9 mouse cellular contexts compared by ENCODE assay signal in the genomic region with DNA sequence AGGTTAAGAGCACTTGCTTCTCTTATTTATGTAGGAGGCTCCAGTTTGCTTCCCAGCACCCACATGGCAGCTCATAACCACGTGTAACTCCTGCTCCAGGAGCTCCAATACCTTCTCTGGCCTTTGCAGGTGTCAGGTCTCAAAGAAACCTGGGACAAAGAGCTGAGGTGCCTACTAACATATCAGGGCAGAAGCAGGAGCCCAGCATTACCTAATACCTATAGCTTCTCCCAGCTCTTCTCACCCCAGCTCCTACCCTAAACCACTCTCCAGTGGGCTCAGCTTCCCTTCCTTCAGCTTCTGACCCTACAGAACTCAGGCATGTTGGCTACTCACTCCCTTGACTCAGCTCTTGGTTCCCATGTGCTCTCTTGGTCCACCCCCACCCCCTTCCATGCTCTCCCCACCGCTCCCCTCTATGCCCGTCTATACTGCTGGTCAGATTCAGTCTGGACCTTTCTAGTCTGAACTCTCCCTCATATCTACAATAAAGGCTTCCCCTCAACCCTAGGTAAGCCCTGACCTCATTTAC. TPM values are rescaled to one million over a fixed set of nuclear protein-coding genes. Genes with fewer than 3 reads are reported as not detected.
A peak's percentile ranks its signal among the peaks of the same experiment; 100 is the strongest.
DNase-seq lines count a peak whose midpoint lies in the region; ATAC-seq and TF ChIP-seq lines count a peak whose summit lies in the region.
"Had no signal": no experiment of that assay in that cellular context is flagged by ENCODE, and none has a peak within 500 bp of the region (broad histone marks: within the 10 kb centered on the region; RNA-seq: fewer than 3 reads in every experiment).

No protein-coding gene starts in this region.

- 87% methylated on average over 3 of the region's 3 CpGs for WGBS in heart, embryonic 15.5 days
- WGBS in hindbrain, embryonic 15.5 days: 87% methylated on average over 3 of the region's 3 CpGs
- WGBS in midbrain, embryonic 12.5 days: 85% methylated on average over 3 of the region's 3 CpGs

- H3K27me3 ChIP-seq in heart, embryonic 15.5 days: no peaks in the 10 kb centered on the region
- no peaks in the 10 kb centered on the region for H3K27me3 ChIP-seq in hindbrain, embryonic 15.5 days
- H3K27me3 ChIP-seq in midbrain, embryonic 12.5 days: no peaks in the 10 kb centered on the region

- H3K36me3 ChIP-seq in heart, embryonic 15.5 days: peaks cover 21% of the 10 kb centered on the region
- H3K36me3 ChIP-seq in hindbrain, embryonic 15.5 days: peaks cover 20% of the 10 kb centered on the region
- H3K36me3 ChIP-seq in midbrain, embryonic 12.5 days: peaks cover 26% of the 10 kb centered on the region

- peak overlapping the region; percentile 62; the same call in 1 of the 2 replicates for H3K4me3 ChIP-seq in heart, embryonic 15.5 days
- peak overlapping the region; percentile 69 for H3K4me3 ChIP-seq in bone marrow macrophage, adult 2 months (ENCODE audit: insufficient read depth, low read length)
- H3K4me3 ChIP-seq in hindbrain, embryonic 15.5 days: peak overlapping the region; percentile 58
- peak overlapping the region; percentile 67 for H3K4me3 ChIP-seq in midbrain, embryonic 12.5 days

- H3K27ac ChIP-seq in heart, embryonic 15.5 days: no peak overlapping the region
- H3K27ac ChIP-seq in bone marrow macrophage, adult 2 months (ENCODE audit: insufficient read depth, low read depth, low read length): no peak overlapping the region
- no peak overlapping the region for H3K27ac ChIP-seq in hindbrain, embryonic 15.5 days (replicated peaks)
- no peak overlapping the region for H3K27ac ChIP-seq in midbrain, embryonic 12.5 days (replicated peaks)

- ATAC-seq in heart, embryonic 15.5 days (replicated peaks; ENCODE audit: insufficient number of reproducible peaks, insufficient read depth, low FRiP score, low read depth): no peak
- ATAC-seq in hindbrain, embryonic 15.5 days (ENCODE audit: low FRiP score, low read depth): no peak
- no peak for ATAC-seq in midbrain, embryonic 12.5 days (ENCODE audit: low FRiP score, low read depth)

- intact Hi-C loops in heart, postnatal 10 days (cut with DNase I): no loop called here

- no peak overlapping the region for H3K9ac ChIP-seq in heart, embryonic 15.5 days
- H3K9ac ChIP-seq in hindbrain, embryonic 15.5 days: no peak overlapping the region
- peak overlapping the region; percentile 72; the same call in 1 of the 2 replicates for H3K9ac ChIP-seq in midbrain, embryonic 12.5 days (replicated peaks)

- H3K4me2 ChIP-seq in heart, embryonic 15.5 days: peak overlapping the region; percentile 64
- peak overlapping the region; percentile 63 for H3K4me2 ChIP-seq in hindbrain, embryonic 15.5 days
- peak overlapping the region; percentile 67 for H3K4me2 ChIP-seq in midbrain, embryonic 12.5 days (replicated peaks)

- H3K9me3 ChIP-seq in heart, embryonic 15.5 days (replicated peaks): no peaks in the 10 kb centered on the region
- no peaks in the 10 kb centered on the region for H3K9me3 ChIP-seq in hindbrain, embryonic 15.5 days
- no peaks in the 10 kb centered on the region for H3K9me3 ChIP-seq in midbrain, embryonic 12.5 days

- TF ChIP-seq CTCF in bone marrow macrophage, adult 2 months (IDR thresholded peaks at IDR 0.05; ENCODE audit: low read depth, low read length): no peak

- TF ChIP-seq POLR2A in bone marrow macrophage, adult 2 months (IDR thresholded peaks at IDR 0.05; ENCODE audit: borderline replicate concordance, low read depth, low read length): no peak

- no peak for DNase-seq in heart, postnatal 10 days
- no peak for DNase-seq in left cerebral cortex, adult 18-20 months (ENCODE audit: low spot score in 2 of 2)
- DNase-seq in layer of hippocampus, adult 18-20 months (ENCODE audit: low spot score in 2 of 2): no peak
- no peak for DNase-seq in urinary bladder, adult 18-20 months (ENCODE audit: low spot score in 2 of 2)
- DNase-seq: right cerebral cortex, postnatal 14 days had no signal

- H3K4me1 ChIP-seq in heart, embryonic 15.5 days (replicated peaks): peaks cover 22% of the 10 kb centered on the region
- H3K4me1 ChIP-seq in bone marrow macrophage, adult 2 months (ENCODE audit: control insufficient read depth, insufficient read depth, low read length): peaks cover 25% of the 10 kb centered on the region
- peaks cover 34% of the 10 kb centered on the region for H3K4me1 ChIP-seq in hindbrain, embryonic 15.5 days (replicated peaks)
- peaks cover 27% of the 10 kb centered on the region for H3K4me1 ChIP-seq in midbrain, embryonic 12.5 days

RNA-seq across cellular contexts. Expression of gene 1110008L16Rik, which starts 1.5 kb away (rescaled TPM):
- polyA plus RNA-seq in heart, embryonic 15.5 days (2015; fragmentation: Nextera tagmentation; extraction: Ambion mirVana): 8.0 and 11.3 TPM in 2 replicates
- 10 to 100 TPM in 1 of 2 experiments, 1 to 10 TPM in 1; 9.6 to 10.1 TPM for total RNA-seq in heart, postnatal 10 days (2021)
- 8.3 and 9.8 TPM in 2 replicates for polyA plus RNA-seq in bone marrow macrophage, adult 2 months (2012; ENCODE audit: insufficient read depth, insufficient read length, missing spikeins)
- 9.6 and 10.9 TPM in 2 replicates for polyA plus RNA-seq in hindbrain, embryonic 15.5 days (2015; fragmentation: Nextera tagmentation; extraction: Ambion mirVana)
- 13.6 and 14.1 TPM in 2 replicates for polyA plus RNA-seq in midbrain, embryonic 12.5 days (2016; fragmentation: Nextera tagmentation; extraction: Ambion mirVana)
- total RNA-seq in left cerebral cortex, adult 18-20 months (2021): 1 to 10 TPM; 7.2 to 7.4 TPM
- 1 to 10 TPM; 7.5 to 9.2 TPM for total RNA-seq in layer of hippocampus, adult 18-20 months (2021)

RNA-seq across cellular contexts. Expression of gene Ppp2r3c, which starts 1.9 kb away (rescaled TPM):
- 9.1 and 9.5 TPM in 2 replicates for polyA plus RNA-seq in heart, embryonic 15.5 days (2015; fragmentation: Nextera tagmentation; extraction: Ambion mirVana)
- total RNA-seq in heart, postnatal 10 days (2021): 10 to 100 TPM; 10.9 to 11.2 TPM
- polyA plus RNA-seq in bone marrow macrophage, adult 2 months (2012; ENCODE audit: insufficient read depth, insufficient read length, missing spikeins): 19.7 and 24.6 TPM in 2 replicates
- polyA plus RNA-seq in hindbrain, embryonic 15.5 days (2015; fragmentation: Nextera tagmentation; extraction: Ambion mirVana): 20.6 and 20.9 TPM in 2 replicates
- polyA plus RNA-seq in midbrain, embryonic 12.5 days (2016; fragmentation: Nextera tagmentation; extraction: Ambion mirVana): 28.2 and 29.0 TPM in 2 replicates
- total RNA-seq in left cerebral cortex, adult 18-20 months (2021): 10 to 100 TPM; 11.4 to 13.9 TPM
- total RNA-seq in layer of hippocampus, adult 18-20 months (2021): 10 to 100 TPM; 10.9 to 11.3 TPM
